Comparison of ENCODE assay signal across 7 mouse cellular contexts in genomic region chr2:153494293-153494811, GRCm38 (mm10). TPM values are rescaled to one million over a fixed set of nuclear protein-coding genes. Genes with fewer than 3 reads are reported as not detected.
A peak's percentile ranks its signal among the peaks of the same experiment; 100 is the strongest.
DNase-seq lines count a peak whose midpoint lies in the region; ATAC-seq and TF ChIP-seq lines count a peak whose summit lies in the region.

No protein-coding gene starts in this region.

- H3K27me3 ChIP-seq in heart, postnatal 0 days (ENCODE audit: control insufficient read depth, insufficient read depth, low read length) = no peaks in the 10 kb centered on the region
- H3K27me3 ChIP-seq in liver, embryonic 15.5 days = no peaks in the 10 kb centered on the region
- no peaks in the 10 kb centered on the region for H3K27me3 ChIP-seq in stomach, embryonic 14.5 days (ENCODE audit: control insufficient read depth, insufficient read depth, low read length)

- no peaks in the 10 kb centered on the region for H3K36me3 ChIP-seq in heart, postnatal 0 days (replicated peaks; ENCODE audit: control insufficient read depth, insufficient read depth, low read length)
- no peaks in the 10 kb centered on the region for H3K36me3 ChIP-seq in liver, embryonic 15.5 days (replicated peaks)
- H3K36me3 ChIP-seq in stomach, embryonic 14.5 days (ENCODE audit: control insufficient read depth, insufficient read depth, low read length) = no peaks in the 10 kb centered on the region

- no peak overlapping the region for H3K4me3 ChIP-seq in heart, postnatal 0 days (ENCODE audit: low read depth, low read length)
- peak overlapping the region; percentile 72 for H3K4me3 ChIP-seq in liver, embryonic 15.5 days (replicated peaks)
- no peak overlapping the region for H3K4me3 ChIP-seq in stomach, embryonic 14.5 days (ENCODE audit: low read depth, low read length)

- DNase-seq in urinary bladder, adult 18-20 months (ENCODE audit: low spot score in 2 of 2) = peak; percentile 45 to 62
- no peak for DNase-seq in urinary bladder, postnatal 10 days (ENCODE audit: low spot score)
- peak; percentile 52 to 62 for DNase-seq in cerebellum, postnatal 36 days
- DNase-seq in heart, postnatal 0 days (ENCODE audit: low spot score) = peak; percentile 48
- DNase-seq in adrenal gland, postnatal 36 days = no peak

- H3K4me1 ChIP-seq in heart, postnatal 0 days (ENCODE audit: control insufficient read depth, insufficient read depth) = peaks cover 37% of the 10 kb centered on the region
- H3K4me1 ChIP-seq in liver, embryonic 15.5 days (replicated peaks) = peaks cover 97% of the 10 kb centered on the region
- peaks cover 28% of the 10 kb centered on the region for H3K4me1 ChIP-seq in stomach, embryonic 14.5 days (ENCODE audit: control insufficient read depth, insufficient read depth, low read length)

- peak overlapping the region; percentile 99 for H3K4me2 ChIP-seq in heart, postnatal 0 days (ENCODE audit: low read depth, low read length)
- peak overlapping the region; percentile 97 for H3K4me2 ChIP-seq in liver, embryonic 15.5 days
- H3K4me2 ChIP-seq in stomach, embryonic 14.5 days (replicated peaks; ENCODE audit: low read depth, low read length) = no peak overlapping the region

- no peak; the same call in none of the 2 replicates for TF ChIP-seq EP300 in heart, postnatal 0 days (IDR thresholded peaks at IDR 0.05; ENCODE audit: low read depth)

- H3K9me3 ChIP-seq in heart, postnatal 0 days (replicated peaks; ENCODE audit: control insufficient read depth, low read length) = no peaks in the 10 kb centered on the region
- no peaks in the 10 kb centered on the region for H3K9me3 ChIP-seq in liver, embryonic 15.5 days (replicated peaks)
- no peaks in the 10 kb centered on the region for H3K9me3 ChIP-seq in stomach, embryonic 14.5 days (ENCODE audit: control insufficient read depth, low read depth, low read length)

- 13% methylated on average over 9 of the region's 9 CpGs for WGBS in heart, postnatal 0 days
- 11% methylated on average over 9 of the region's 9 CpGs for WGBS in liver, embryonic 15.5 days (ENCODE audit: insufficient replicate concordance)
- 17% methylated on average over 9 of the region's 9 CpGs for WGBS in stomach, embryonic 14.5 days

- no peak for TF ChIP-seq CTCF in heart, postnatal 0 days (IDR thresholded peaks at IDR 0.05; ENCODE audit: low read depth)

- peak; percentile 66 for ATAC-seq in heart, postnatal 0 days (ENCODE audit: insufficient read depth, low read depth)
- ATAC-seq in liver, embryonic 15.5 days (ENCODE audit: insufficient read depth) = peak; percentile 21
- 0 out of 2 replicates have a peak, but pooled peaks have one; percentile 2 for ATAC-seq in stomach, embryonic 14.5 days (ENCODE audit: insufficient number of reproducible peaks, insufficient read depth, low FRiP score, low read depth)

- peak overlapping the region; percentile 80 for H3K27ac ChIP-seq in heart, postnatal 0 days (ENCODE audit: low read depth)
- H3K27ac ChIP-seq in liver, embryonic 15.5 days (replicated peaks) = peak overlapping the region; percentile 97
- H3K27ac ChIP-seq in stomach, embryonic 14.5 days (ENCODE audit: low read length) = peak overlapping the region; percentile 1; the same call in 1 of the 2 replicates

- no peak overlapping the region for H3K9ac ChIP-seq in heart, postnatal 0 days (replicated peaks; ENCODE audit: low read depth, low read length)
- H3K9ac ChIP-seq in liver, embryonic 15.5 days = peak overlapping the region; percentile 90
- no peak overlapping the region for H3K9ac ChIP-seq in stomach, embryonic 14.5 days (replicated peaks; ENCODE audit: low read depth, low read length)

RNA-seq across cellular contexts. Expression of gene 4930404H24Rik, which starts 1.8 kb away (rescaled TPM):
- not detected in 2 replicates for total RNA-seq in heart, postnatal 0 days (2014; rRNA removed; ENCODE audit: low replicate concordance)
- polyA plus RNA-seq in heart, postnatal 0 days (2015; fragmentation: Nextera tagmentation; extraction: Ambion mirVana) = 0.45 TPM in 1 of 2 replicates, not detected in the other
- not detected in 2 replicates for polyA plus RNA-seq in liver, embryonic 15.5 days (2015; fragmentation: Nextera tagmentation; extraction: Ambion mirVana)
- polyA plus RNA-seq in stomach, embryonic 14.5 days (2014; fragmentation: Nextera tagmentation; extraction: Ambion mirVana) = not detected in 2 replicates
- not detected for total RNA-seq in adrenal gland, postnatal 36 days (2021)

RNA-seq across cellular contexts. Expression of gene Nol4l, which starts 35.4 kb away (rescaled TPM):
- total RNA-seq in heart, postnatal 0 days (2014; rRNA removed; ENCODE audit: low replicate concordance) = 10.2 and 13.1 TPM in 2 replicates
- 4.3 TPM in 2 replicates for polyA plus RNA-seq in heart, postnatal 0 days (2015; fragmentation: Nextera tagmentation; extraction: Ambion mirVana)
- 4.7 and 4.9 TPM in 2 replicates for polyA plus RNA-seq in liver, embryonic 15.5 days (2015; fragmentation: Nextera tagmentation; extraction: Ambion mirVana)
- polyA plus RNA-seq in stomach, embryonic 14.5 days (2014; fragmentation: Nextera tagmentation; extraction: Ambion mirVana) = 14.6 and 17.7 TPM in 2 replicates
- 10 to 100 TPM; 12.8 to 13.3 TPM for total RNA-seq in adrenal gland, postnatal 36 days (2021)

Comparison
In these comparisons a context has a peak if more than half of its experiments do, and no peak if none do; other contexts are left out.
1. DNase-seq: peak in urinary bladder, adult 18-20 months (2 of 2), cerebellum, postnatal 36 days (2 of 2) and heart, postnatal 0 days (single experiment); none in urinary bladder, postnatal 10 days (single experiment) and adrenal gland, postnatal 36 days (0 of 2).
2. ATAC-seq: peak in every context shown above with its lines; median percentile 66 in heart, postnatal 0 days; 21 in liver, embryonic 15.5 days; 2 in stomach, embryonic 14.5 days.
3. H3K27ac ChIP-seq: peak in every context shown above with its lines; median percentile 97 in liver, embryonic 15.5 days; 80 in heart, postnatal 0 days; 1 in stomach, embryonic 14.5 days.